Mouse (Mus musculus): ENCODE measurements at regions not wholly inside any gene's neighbourhood (a gene's known extent, or its start where the extent isn't known, plus 50 kb on each side); places are given as distances from the start of the nearest gene placed in this dataset.
A peak's percentile ranks its signal among the peaks of the same experiment; 100 is the strongest.

DNA sequence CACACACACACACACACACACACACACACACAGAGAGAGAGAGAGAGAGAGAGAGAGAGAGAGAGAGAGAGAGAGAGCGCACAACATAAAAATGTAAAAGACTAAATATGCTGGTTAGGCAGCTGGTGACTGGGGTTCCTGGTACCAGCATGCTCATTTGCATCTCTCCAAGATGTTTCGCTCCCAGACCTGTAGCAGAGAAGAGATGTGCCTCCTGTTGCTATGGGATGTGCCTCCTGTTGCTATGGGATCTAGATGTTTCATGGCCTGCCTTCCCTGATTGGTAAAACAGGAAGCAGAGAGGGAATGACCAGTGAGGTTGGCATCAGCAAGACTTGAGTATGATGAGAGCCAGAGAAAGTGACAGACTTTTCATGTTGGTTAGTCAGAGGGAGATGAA is 55.1 kb upstream of the Gpc6 start:
- peak; percentile 72 for DNase-seq (ENCODE audit: low read depth, low spot score)
